Mouse (Mus musculus) right cerebral cortex, postnatal 4 days (tissue): ENCODE measurements around the gene Atf6b.

Experiments used
- DNase-seq: peaks from one replicate; pipeline ENCODE4 v3.0.0-alpha.2; 2022

Atf6b gene

DNA sequence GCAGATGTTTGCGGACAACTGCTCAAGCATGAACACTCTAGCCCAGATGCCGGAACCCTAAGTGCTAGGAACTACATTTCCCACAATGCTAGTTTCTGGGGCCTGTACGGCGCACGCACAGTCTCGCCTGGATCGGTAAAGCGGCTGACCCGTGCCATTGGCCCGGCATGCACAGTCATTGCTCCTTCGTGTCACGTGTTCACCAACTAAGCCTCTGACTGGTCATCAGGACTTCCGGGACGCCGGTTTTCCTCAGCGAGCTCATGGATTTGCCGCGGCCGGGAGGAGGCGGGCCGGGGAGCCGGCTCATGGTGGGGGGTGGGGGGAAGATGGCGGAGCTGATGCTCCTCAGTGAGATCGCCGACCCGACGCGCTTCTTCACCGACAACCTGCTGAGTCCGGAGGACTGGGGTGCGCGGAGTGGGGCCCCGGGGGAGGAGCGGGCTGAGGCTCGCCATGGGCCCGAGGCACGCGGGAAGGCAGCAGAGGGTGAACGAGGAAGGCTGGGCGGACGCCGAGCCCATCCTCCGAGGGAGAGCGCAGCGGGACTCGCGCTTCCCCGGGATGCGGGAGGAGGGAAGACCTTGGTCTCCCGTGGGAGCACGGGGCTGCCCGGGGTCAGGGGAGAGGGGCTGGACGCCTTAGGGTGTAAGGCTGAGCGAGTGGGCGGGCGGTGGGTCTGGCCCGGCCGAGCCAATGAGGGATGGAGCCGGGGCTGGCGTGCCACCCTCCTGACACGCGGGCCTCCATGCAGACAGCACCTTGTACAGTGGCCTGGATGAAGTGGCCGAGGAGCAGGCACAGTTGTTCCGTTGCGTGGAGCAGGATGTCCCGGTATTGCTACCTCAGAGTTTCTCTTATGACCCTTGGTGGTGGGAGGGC, at the start of gene Atf6b:
Gene Atf6b (plus strand): TSS at position 241 of the 882 bp plus-strand sequence.
- DNase-seq, result peak; percentile 88

DNA sequence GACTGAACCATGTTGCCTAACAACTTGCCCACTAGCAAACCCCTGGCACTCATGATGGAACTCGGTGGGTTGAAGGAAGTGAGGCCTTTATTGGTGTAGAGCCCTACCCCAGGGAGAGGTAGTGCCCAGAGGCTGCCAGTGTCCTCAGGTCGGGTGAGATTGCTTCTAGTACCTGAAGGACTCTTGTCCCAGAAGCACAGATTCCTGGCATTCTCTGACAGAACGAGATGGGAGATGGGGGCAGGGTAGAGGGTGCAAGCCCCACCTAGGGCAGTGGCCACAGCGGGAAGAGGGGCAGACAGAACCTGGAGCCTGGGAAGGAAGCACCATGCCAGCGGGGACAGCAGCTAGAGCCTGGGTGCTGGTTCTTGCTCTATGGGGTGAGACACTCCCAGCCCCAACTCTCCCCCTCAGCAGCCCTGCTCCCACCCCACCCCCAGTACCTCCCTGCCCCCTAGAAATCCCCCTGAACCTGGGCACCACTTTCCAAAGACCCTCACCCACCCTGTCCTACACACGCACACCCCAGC, 49.3 kb upstream of the Atf6b start, which contains the start of gene Ager:
Gene Ager (plus strand): TSS at position 297 of the 530 bp plus-strand sequence.
- no peak for DNase-seq

DNA sequence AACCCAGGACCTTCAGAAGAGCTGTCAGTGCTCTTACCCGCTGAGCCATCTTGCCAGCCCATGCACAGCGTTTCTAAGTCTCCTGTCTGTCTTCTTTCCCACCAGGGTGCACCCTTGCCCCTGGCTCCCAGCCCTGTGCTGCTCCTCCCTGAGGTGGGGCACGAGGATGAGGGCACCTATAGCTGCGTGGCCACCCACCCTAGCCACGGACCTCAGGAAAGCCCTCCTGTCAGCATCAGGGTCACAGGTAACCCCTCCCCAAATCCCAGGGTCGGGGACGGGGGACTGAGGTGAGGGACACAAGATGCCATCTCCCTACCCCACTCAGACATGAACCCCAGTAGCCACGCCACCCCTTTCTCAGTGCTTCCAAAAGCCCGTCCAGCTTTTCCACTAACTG, 47.1 kb upstream of the Atf6b start:
- no peak for DNase-seq

DNA sequence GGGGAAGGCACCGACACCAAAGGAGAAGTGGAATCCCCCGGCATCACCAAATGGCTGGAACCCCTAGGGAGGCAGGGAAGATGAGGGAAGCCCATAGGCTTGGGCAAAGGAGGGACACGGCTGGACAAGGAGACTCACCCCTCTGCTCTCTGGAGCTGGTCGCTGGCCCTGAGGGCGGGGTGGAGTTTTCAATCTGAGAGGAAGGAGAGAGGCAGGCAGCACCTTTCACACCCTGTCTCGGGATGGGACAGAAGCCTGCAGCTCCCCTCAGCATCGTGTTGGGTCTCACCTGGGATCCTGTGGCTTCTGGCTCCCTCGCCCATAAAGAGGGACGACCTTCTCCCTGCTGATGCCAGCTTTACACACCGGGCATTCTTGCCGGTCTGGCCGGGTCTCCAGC, 45.1 kb upstream of the Atf6b start:
- DNase-seq, result no peak

DNA sequence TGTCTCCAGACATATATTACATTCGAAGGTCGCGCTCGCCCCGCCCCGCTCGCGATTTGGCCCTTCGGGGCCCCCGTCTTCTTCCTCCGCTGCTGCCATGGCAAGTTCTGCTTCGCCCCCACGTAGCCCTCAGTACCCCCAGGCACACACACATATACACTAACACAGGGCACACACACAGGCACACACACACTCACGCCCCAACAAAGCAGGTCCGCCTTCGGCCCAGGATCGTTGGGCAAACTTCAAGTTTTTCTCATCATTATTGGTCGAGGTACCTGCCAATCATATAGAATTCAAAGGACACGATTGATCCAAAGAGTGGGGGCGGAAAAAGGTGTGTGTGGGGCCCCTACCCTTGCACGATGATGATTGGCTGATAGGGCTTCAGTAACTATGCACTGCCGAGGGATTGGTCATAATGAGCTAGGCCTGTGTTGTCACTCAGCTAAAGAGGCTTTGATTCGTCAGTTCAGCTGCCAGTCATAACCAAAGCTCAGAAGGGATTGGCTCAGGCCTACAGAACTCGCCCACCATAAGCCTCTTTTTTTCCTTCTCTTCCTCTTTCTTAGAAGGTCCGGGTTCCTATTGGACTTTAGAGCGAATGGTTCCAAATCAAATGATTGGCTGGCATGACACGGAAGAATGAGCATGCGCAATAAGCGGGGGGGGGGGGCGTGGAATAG, 43.4 kb upstream of the Atf6b start, which contains the start of gene Rnf5:
Gene Rnf5 (minus strand): TSS at position 316 of the 686 bp plus-strand sequence.
- DNase-seq, result peak; percentile 98

DNA sequence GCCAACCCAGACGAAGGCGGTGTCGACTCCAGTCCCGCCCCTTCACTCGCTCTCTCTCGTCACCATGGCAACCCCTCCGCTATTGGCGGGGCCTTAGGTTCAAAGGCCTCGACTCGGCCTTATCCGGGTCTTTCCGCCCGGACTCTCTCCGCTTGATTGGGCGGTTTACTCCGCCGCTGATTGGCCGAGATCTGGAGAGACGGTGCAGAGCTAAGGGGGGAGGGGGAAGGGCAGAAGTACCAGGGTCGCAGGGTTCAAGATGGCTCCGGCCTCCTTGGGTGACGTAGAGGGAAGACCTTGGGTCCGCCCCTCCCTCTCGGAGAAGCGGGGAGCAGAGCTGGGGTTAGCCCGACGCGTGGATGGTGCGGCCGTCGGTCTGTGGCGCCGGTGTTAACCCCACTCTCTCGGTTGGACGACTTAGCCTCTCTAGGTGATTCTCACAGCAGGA, 42.9 kb upstream of the Atf6b start, which contains the start of gene Agpat1:
Gene Agpat1 (plus strand): TSS at position 202 of the 448 bp plus-strand sequence.
- peak; percentile 94 for DNase-seq

DNA sequence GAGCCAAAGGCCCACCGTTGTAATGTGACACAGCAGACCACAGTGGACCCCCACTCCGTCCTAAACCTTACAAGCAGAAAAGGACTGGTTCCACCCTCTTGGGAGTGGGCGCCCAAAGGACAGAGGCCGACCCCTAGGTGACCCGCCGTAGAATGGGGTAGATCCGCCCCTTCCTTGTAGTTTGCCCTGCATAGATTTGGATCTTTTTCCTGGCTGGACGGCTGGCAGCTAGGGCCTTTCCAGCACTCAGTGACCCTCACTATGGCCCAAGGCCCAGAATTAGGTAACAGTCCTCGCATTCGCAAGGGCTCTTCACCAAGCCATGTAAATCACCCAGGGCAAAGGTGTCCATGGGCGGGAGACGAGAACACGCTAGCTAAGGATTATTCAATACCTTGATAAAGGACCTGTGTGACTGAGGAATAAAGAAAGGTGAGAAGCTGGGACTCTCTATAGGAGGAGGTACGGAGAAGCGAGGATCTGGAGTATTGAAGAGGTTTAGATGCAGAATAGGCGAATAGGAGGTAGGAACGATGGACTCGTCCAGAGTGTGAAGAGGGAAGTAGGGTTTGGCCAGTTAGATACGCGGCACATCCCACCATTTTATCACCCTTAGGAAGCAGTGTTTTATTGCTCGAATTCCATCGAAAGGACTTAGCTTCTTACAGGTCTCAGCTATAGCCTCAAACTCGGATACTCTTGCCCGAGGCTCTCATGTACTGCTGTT, 42.3 kb upstream of the Atf6b start:
- DNase-seq, result no peak

DNA sequence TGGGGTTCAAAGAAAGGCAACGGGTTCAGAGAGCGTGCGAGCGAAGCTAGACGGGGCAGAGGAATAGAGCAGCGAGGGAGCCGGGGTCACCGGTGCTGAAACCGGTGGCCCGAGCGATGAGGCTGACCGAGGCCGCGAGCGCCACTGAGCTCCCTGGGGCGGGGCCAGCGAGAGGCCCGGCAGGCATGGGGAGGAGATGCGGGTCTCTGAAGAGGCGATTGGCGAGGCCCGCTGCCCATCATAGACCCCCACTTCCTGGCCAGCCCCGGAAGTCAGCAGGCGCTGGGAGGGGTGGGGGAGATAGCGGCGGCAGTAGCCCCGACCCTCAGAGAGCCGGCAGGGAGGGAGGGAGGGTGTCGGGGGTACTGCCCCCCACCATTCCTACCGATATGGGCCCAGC, 41.3 kb upstream of the Atf6b start:
- peak; percentile 98 for DNase-seq

DNA sequence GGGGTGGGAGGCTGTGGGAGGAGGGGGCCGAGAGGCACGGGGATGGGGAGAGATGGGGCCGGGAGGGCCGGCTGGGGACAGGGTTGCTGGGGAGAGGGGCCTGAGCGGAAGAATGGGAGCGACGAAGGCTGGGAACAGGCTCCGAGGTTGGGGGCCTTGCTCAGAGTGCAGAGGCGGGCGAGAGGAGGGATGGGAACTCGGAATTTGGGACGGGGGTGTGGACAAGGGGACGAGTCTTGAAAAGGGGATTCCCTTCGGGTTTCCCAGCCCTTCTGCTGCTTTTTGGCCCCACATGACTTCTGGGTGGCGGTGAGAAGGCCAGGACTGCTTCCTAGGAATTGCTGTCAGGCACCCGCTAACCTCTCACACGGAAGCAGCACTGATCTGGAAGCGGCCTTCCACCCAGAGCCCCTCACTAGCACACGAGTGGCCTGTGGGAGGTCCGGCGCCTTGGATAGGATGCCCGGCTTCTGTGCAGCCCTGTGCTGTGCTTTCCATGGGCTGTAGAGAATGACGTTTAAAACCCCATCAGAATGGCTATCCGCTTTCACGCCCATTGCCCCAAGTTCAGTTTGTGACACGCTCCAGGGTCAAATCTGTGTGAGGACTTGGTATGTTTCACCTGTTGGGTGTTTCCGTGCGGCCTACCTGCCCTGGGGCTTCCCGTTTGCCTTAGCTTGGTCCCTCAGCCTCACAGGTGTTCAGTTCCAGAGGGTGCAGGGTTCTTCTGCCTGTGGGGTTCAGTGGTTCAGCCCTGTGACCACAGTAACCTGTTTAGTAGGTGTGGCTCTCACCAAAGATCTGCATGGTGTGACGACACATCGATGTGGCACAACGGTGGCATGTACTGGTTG, 40.5 kb upstream of the Atf6b start:
- no peak for DNase-seq

DNA sequence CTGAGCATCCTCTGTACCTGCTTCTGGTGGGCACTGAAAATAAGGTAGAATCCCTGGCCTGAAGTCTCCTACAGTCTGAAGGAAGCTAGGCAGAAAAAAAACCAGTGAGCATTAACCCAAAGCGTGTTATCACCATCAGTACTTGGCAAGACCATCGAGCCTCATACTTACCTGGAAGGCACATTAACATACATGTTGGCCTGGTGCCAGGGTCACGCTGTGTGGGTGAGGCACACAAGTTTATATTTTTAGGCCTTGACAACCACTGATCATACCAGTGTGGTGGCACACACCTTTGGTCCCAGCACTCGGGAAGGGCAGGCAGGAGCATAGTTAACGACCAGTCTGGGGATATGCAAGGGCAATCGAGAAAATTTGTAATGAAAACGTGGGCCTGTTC, 38.9 kb upstream of the Atf6b start:
- no peak for DNase-seq

DNA sequence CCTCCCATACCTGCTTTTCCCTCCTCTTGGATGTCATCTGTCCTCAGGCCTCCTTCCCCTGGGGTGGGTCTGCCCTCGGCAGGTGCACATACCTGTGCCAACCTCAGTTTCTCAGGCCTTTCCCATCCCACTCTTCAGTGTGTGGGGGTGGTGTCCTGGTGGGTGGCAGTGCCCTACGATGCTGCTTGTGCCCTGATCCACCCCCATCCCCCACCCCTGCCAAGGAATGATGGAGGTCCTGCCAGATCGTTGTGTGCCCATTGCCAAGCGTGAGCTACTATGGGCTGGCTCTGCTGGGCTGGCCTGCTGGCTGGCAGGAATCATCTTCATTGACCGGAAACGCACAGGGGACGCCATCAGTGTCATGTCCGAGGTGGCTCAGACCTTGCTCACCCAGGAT, 35.9 kb upstream of the Atf6b start:
- no peak for DNase-seq

DNA sequence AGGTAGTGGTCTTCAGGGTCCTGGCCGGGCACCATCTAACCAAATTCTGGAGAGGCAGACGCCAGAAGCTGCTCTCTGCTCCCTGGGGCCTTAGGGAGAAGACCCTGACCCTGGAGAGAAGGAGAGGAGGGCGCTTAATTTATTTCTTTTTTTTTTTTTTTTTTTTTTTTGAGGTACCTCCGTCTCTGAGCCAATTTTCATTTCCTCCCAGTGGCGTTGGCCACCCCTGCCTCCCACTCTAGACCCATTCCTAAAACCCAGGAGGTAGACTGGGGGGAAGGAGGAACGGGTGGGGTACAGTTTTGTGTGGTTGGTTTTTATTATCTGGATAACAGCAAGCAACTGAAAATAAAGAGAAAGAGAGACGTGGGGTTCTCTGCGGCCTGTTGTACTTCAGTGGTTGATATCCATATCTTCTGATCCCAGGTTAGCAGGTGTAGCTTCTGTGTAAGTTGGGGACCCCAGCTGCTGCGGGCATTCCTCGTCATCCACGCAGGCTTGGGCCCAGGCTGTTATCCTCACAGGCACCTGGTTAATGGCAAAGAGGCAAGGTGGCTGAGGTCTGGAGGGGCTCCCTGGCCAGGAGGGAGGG, 33.8 kb upstream of the Atf6b start:
- no peak for DNase-seq

DNA sequence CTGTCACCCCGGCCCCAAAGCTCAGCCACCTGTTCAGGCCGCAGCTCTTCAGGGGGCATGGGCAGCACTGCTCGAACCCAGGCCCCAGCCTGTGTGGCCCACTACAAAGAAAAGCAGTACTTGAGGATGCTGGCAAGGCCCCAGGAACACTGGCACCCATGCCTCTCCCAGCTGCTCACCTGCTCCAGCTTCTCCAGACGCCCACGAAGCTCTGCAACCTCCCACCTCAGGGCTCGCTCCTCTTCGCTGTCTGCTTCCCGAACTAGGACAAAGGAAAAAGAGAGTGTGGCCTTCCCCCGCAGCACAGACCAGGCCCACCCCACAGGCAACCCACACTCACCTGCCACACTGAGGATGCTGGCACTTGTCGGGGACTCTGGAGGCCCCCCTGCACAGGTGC, 33.1 kb upstream of the Atf6b start:
- no peak for DNase-seq

DNA sequence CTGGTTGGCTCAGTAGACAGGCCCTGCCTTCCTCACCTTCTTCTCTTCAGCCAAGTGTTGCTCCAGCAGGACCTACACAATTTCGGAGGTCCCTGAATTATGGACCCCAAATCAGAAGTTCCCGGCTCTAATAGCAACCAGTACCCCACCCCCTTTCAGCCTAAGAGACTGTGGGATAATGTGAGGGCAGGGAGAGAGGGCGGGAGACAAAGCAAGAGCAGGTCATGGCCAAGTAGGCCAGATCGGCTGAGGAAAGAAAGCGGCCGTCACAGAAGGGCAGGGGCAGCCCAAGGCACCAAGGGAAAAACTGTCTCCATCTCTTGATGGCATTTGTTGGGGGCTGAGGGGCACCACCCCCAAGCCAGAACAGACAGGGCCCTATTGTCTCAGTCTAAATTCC, 31.1 kb upstream of the Atf6b start, which contains the start of gene Egfl8:
Gene Egfl8 (minus strand): TSS at position 101 of the 400 bp plus-strand sequence.
- DNase-seq, result no peak

DNA sequence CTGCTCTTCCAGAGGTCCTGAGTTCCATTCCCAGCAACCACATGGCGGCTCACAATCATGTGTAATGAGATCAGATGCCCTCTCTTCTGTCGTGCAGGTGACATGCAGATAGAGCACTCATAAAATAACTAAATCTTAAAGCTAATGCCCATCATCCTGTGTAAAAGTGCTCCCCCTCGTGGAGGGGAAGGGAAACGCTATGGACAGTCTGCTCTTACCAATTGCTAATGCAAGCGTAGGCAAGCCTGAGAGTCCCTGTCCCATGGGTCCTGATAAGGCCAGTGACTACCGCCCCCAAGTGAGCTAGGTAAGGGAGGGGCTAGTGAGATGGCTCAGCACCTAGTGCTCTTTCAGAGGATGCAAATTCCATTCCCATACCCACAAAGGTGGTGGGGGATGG, 27.9 kb upstream of the Atf6b start:
- DNase-seq, result no peak

DNA sequence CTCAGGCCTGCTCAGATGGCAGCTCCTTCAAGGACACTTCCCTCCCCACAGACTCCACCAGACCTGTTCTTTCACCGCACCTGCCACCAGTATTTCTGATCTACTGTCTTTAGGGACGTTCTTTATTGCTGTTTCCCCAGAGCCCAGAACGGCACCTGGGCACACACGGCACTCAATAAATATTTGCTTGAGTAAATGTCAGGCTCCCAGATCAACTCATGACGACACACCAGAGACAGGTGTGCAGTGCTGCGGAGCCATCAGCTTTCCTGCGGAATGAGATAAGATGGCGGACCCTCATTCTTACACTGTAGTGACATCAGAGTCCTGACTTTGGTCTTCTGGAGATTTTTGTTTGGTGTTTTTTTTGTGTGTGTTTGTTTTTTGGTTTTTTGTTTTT, 25.9 kb upstream of the Atf6b start:
- no peak for DNase-seq

DNA sequence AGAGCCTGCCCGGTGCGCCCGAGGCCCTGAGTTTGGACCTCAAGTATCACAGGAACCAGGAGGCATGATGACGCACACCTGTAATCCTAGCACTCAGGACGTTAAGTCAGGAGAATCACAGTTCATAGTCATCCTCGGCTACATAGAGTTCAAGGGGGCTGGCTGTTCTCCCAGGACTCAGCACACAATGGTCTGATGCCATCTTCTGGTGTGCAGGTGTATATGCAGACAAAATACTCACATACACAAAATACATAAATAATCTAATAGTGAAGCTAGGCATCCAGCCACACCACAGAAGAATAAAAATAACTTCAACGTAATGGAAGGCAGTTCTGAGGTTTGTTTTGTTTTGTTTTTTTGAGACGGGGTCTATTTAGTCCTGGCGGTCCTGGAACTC, 23.8 kb upstream of the Atf6b start:
- DNase-seq, result no peak

DNA sequence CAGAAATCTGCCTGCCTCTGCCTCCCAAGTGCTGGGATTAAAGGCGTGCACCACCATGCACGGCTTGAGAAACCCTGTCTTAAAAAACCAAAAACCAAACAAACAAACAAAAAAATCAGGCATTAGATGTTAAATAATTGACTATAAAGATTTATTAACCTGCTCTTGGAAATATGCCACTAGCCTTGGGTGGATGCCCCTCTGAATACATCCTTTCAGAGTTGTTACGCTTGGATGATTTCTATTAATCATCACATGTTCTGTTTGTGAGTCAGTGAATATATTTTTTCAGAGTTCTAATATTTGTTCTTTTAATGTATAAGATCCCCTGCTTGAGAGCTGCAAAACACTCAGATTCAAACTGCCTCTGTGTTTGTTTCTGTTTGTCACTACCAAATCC, 22.0 kb upstream of the Atf6b start:
- DNase-seq, result no peak

DNA sequence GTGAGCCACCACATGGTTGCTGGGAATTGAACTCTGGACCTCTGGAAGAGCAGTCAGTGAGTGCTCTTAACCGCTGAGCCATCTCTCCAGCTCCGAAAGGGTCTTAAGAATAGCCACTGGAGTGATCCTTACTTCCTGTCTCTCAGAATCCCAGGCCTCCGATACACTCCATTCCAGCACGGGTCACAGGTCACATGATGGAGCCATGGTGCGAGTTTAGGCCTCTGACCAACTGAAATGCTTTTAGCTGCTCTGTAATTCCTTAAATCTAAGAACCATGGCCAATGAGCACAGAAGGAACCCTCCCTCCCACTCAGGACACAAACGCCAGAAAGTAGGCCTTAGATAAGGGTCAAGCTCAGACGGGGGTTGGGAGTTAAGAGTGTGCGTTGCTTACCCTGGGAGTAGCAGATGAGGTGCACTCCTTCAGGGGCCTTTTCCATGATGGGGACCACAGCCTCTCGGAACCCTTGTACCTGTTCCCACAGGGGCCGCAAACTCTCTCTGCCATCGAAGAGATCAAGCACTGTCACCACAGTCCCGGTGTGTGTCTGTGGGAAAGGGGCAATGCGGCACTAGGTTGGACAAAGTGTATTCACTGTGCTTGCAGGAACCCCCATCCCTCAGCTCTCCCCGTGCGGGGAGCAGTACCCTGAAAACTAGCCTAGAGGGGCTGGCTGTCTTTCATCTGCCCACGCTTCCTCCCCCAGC, 20.7 kb upstream of the Atf6b start:
- no peak for DNase-seq

DNA sequence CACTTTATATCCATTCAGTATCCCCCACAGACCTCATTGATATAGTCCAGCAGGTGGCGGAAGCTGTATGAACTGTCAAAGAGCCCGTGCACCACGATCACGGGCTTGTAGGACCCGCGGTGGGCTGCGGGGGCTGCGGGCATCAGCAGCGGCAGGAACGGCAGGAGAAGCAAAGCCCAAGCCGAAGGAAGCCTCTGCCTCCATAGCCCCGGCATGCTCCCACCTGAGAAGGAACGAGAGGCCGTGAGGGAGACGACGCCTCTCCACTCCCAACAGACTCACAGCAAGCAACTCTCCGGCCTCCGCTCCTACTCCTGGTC, 20.2 kb upstream of the Atf6b start:
- no peak for DNase-seq
